24 mouse cellular contexts compared by ENCODE assay signal in genomic region chr19:40429169-40429568, GRCm38 (mm10).
DNase-seq lines count a peak whose midpoint lies in the region; ATAC-seq and TF ChIP-seq lines count a peak whose summit lies in the region.
"Had no signal": no experiment of that assay in that cellular context is flagged by ENCODE, and none has a peak within 500 bp of the region (broad histone marks: within the 10 kb centered on the region; RNA-seq: fewer than 3 reads in every experiment).

No protein-coding gene starts in this region.

- peaks cover 39% of the 10 kb centered on the region for H3K4me1 ChIP-seq in forebrain, embryonic 10.5 days
- peaks cover 32% of the 10 kb centered on the region for H3K4me1 ChIP-seq in forebrain, embryonic 15.5 days
- H3K4me1 ChIP-seq in heart, embryonic 12.5 days (replicated peaks): peaks cover 71% of the 10 kb centered on the region
- peaks cover 9% of the 10 kb centered on the region; the same call in 1 of the 2 replicates for H3K4me1 ChIP-seq in intestine, embryonic 15.5 days (replicated peaks)
- H3K4me1 ChIP-seq in intestine, embryonic 16.5 days (ENCODE audit: control insufficient read depth, insufficient read depth, low read length): peaks cover 7% of the 10 kb centered on the region; the same call in 1 of the 2 replicates

- TF ChIP-seq POLR2A in myocyte (IDR thresholded peaks at IDR 0.05; ENCODE audit: insufficient read length, low read depth): no peak

- peaks cover 8% of the 10 kb centered on the region for H3K79me2 ChIP-seq in myocyte (ENCODE audit: control insufficient read depth, insufficient read depth)

- 81% methylated on average over 3 of the region's 3 CpGs for WGBS in forebrain, embryonic 10.5 days
- 83% methylated on average over 3 of the region's 3 CpGs for WGBS in forebrain, embryonic 15.5 days
- 65% methylated on average over 3 of the region's 3 CpGs for WGBS in heart, embryonic 12.5 days
- WGBS in intestine, embryonic 15.5 days: 86% methylated on average over 3 of the region's 3 CpGs
- 83% methylated on average over 3 of the region's 3 CpGs for WGBS in intestine, embryonic 16.5 days

- no peak for ATAC-seq in forebrain, embryonic 15.5 days (replicated peaks)
- ATAC-seq in heart, embryonic 12.5 days (ENCODE audit: insufficient number of reproducible peaks, low FRiP score): no peak
- peak; percentile 3; the same call in 1 of the 2 replicates for ATAC-seq in intestine, embryonic 15.5 days
- no peak for ATAC-seq in intestine, embryonic 16.5 days
- ATAC-seq: forebrain, embryonic 14.5 days had no signal

- H3K36me3 ChIP-seq in forebrain, embryonic 10.5 days (replicated peaks): no peaks in the 10 kb centered on the region
- H3K36me3 ChIP-seq in forebrain, embryonic 15.5 days: no peaks in the 10 kb centered on the region
- H3K36me3 ChIP-seq in heart, embryonic 12.5 days: no peaks in the 10 kb centered on the region
- no peaks in the 10 kb centered on the region for H3K36me3 ChIP-seq in intestine, embryonic 15.5 days
- H3K36me3 ChIP-seq in intestine, embryonic 16.5 days (ENCODE audit: control insufficient read depth, insufficient read depth, low read length): no peaks in the 10 kb centered on the region
- no peaks in the 10 kb centered on the region for H3K36me3 ChIP-seq in myocyte (ENCODE audit: control insufficient read depth, insufficient read depth)
- H3K36me3 ChIP-seq: embryonic facial prominence, embryonic 12.5 days; hindbrain, embryonic 15.5 days; liver, embryonic 13.5 days; neural tube, embryonic 12.5 days had no signal

- no peaks in the 10 kb centered on the region for H3K27me3 ChIP-seq in forebrain, embryonic 10.5 days (ENCODE audit: poor library complexity, severe bottlenecking)
- no peaks in the 10 kb centered on the region for H3K27me3 ChIP-seq in forebrain, embryonic 15.5 days
- no peaks in the 10 kb centered on the region for H3K27me3 ChIP-seq in heart, embryonic 12.5 days (replicated peaks)
- no peaks in the 10 kb centered on the region for H3K27me3 ChIP-seq in intestine, embryonic 15.5 days (replicated peaks)
- no peaks in the 10 kb centered on the region for H3K27me3 ChIP-seq in intestine, embryonic 16.5 days (replicated peaks; ENCODE audit: control insufficient read depth, insufficient read depth, low read length)
- no peaks in the 10 kb centered on the region for H3K27me3 ChIP-seq in myocyte (ENCODE audit: control insufficient read depth, insufficient read depth, insufficient read length)
- H3K27me3 ChIP-seq: CH12.LX; embryonic facial prominence, embryonic 12.5 days; hindbrain, embryonic 15.5 days; liver, embryonic 13.5 days; neural tube, embryonic 12.5 days had no signal

- no peak overlapping the region for H3K4me2 ChIP-seq in forebrain, embryonic 15.5 days (replicated peaks)
- H3K4me2 ChIP-seq in heart, embryonic 12.5 days: no peak overlapping the region
- no peak overlapping the region for H3K4me2 ChIP-seq in intestine, embryonic 15.5 days (replicated peaks)
- H3K4me2 ChIP-seq in intestine, embryonic 16.5 days (ENCODE audit: low read depth, low read length): no peak overlapping the region
- H3K4me2 ChIP-seq in myocyte (ENCODE audit: low read depth): peak overlapping the region; percentile 48
- H3K4me2 ChIP-seq: embryonic facial prominence, embryonic 12.5 days; hindbrain, embryonic 15.5 days; liver, embryonic 13.5 days; lung, embryonic 14.5 days; neural tube, embryonic 12.5 days had no signal

- H3K9ac ChIP-seq in forebrain, embryonic 15.5 days (replicated peaks): no peak overlapping the region
- no peak overlapping the region for H3K9ac ChIP-seq in heart, embryonic 12.5 days
- H3K9ac ChIP-seq in intestine, embryonic 15.5 days: no peak overlapping the region
- H3K9ac ChIP-seq in intestine, embryonic 16.5 days (ENCODE audit: low read depth, low read length): no peak overlapping the region
- H3K9ac ChIP-seq: embryonic facial prominence, embryonic 12.5 days; hindbrain, embryonic 15.5 days; liver, embryonic 13.5 days; lung, embryonic 14.5 days; neural tube, embryonic 12.5 days had no signal

- no peaks in the 10 kb centered on the region for H3K9me3 ChIP-seq in forebrain, embryonic 10.5 days
- no peaks in the 10 kb centered on the region for H3K9me3 ChIP-seq in forebrain, embryonic 15.5 days
- H3K9me3 ChIP-seq in heart, embryonic 12.5 days (replicated peaks): no peaks in the 10 kb centered on the region
- no peaks in the 10 kb centered on the region for H3K9me3 ChIP-seq in intestine, embryonic 15.5 days
- no peaks in the 10 kb centered on the region for H3K9me3 ChIP-seq in intestine, embryonic 16.5 days (ENCODE audit: control insufficient read depth, low read length)
- H3K9me3 ChIP-seq: embryonic facial prominence, embryonic 12.5 days; G1E; hindbrain, embryonic 15.5 days; liver, embryonic 13.5 days; neural tube, embryonic 12.5 days had no signal

- H3K4me3 ChIP-seq in forebrain, embryonic 10.5 days: no peak overlapping the region
- H3K4me3 ChIP-seq in forebrain, embryonic 15.5 days: no peak overlapping the region
- no peak overlapping the region for H3K4me3 ChIP-seq in heart, embryonic 12.5 days
- H3K4me3 ChIP-seq in intestine, embryonic 15.5 days (replicated peaks): no peak overlapping the region
- H3K4me3 ChIP-seq in intestine, embryonic 16.5 days (ENCODE audit: low read length): no peak overlapping the region
- no peak overlapping the region for H3K4me3 ChIP-seq in myocyte
- H3K4me3 ChIP-seq: embryonic facial prominence, embryonic 12.5 days; hindbrain, embryonic 15.5 days; liver, embryonic 13.5 days; neural tube, embryonic 12.5 days had no signal

- H3ac ChIP-seq in myocyte (ENCODE audit: control insufficient read depth, insufficient read length): no peak overlapping the region

- peak overlapping the region; percentile 49; the same call in 1 of the 2 replicates for H3K27ac ChIP-seq in forebrain, embryonic 10.5 days
- H3K27ac ChIP-seq in forebrain, embryonic 15.5 days (replicated peaks): no peak overlapping the region
- H3K27ac ChIP-seq in heart, embryonic 12.5 days (ENCODE audit: poor library complexity, severe bottlenecking): 0 out of 2 replicates have a peak overlapping the region, but pooled peaks have one; percentile 10
- H3K27ac ChIP-seq in intestine, embryonic 15.5 days: no peak overlapping the region
- H3K27ac ChIP-seq in intestine, embryonic 16.5 days (ENCODE audit: low read length): no peak overlapping the region
- H3K27ac ChIP-seq: embryonic facial prominence, embryonic 12.5 days; hindbrain, embryonic 15.5 days; liver, embryonic 13.5 days; neural tube, embryonic 12.5 days had no signal

- DNase-seq in forebrain, embryonic 10.5 days (ENCODE audit: extremely low spot score, low spot score): no peak
- DNase-seq in heart, adult 9 months (ENCODE audit: low spot score in 2 of 2): no peak
- no peak for DNase-seq in adrenal gland, postnatal 14 days
- DNase-seq: adrenal gland, adult 2 months; cerebellum, adult 18-20 months; cerebellum, postnatal 14 days; gastrocnemius, postnatal 10 days; kidney, postnatal 25 days; liver, embryonic 13.5 days; lung, embryonic 14.5 days; lung, postnatal 36 days; midbrain, embryonic 14.5 days; right cerebral cortex, postnatal 14 days had no signal

TF ChIP-seq in myocyte, 11 proteins besides CTCF, POLR2A, EP300 and RAD21:
- TF ChIP-seq USF1 (IDR thresholded peaks at IDR 0.05; ENCODE audit: low read depth) (no peak), MYOG (IDR thresholded peaks at IDR 0.05; ENCODE audit: control insufficient read depth in 1 of 3, insufficient read depth in 1 of 3, insufficient read length in 2 of 3, low read depth in 2 of 3) (peak; percentile 18 to 83 (median 51)), E2F4 (IDR thresholded peaks at IDR 0.05; ENCODE audit: insufficient read depth) (no peak), MYOD1 (IDR thresholded peaks at IDR 0.05; ENCODE audit: control insufficient read depth in 1 of 3, insufficient read length in 2 of 3, low read depth in 2 of 3) (peak; percentile 79 to 97 (median 95)), REST (IDR thresholded peaks at IDR 0.05; ENCODE audit: insufficient read depth, insufficient read length) (no peak), TCF3 (IDR thresholded peaks at IDR 0.05; ENCODE audit: insufficient read length, low read depth) (peak; percentile 39), SRF (IDR thresholded peaks at IDR 0.05; ENCODE audit: control insufficient read depth, insufficient read length, low read depth) (peak; percentile 95), POLR2AphosphoS2 (IDR thresholded peaks at IDR 0.05; ENCODE audit: insufficient read length, low read depth) (no peak), CEBPB (IDR thresholded peaks at IDR 0.05; ENCODE audit: insufficient read depth, poor library complexity, severe bottlenecking) (peak; percentile 13; the same call in 1 of the 2 replicates), TCF12 (IDR thresholded peaks at IDR 0.05; ENCODE audit: insufficient read depth, poor library complexity, severe bottlenecking) (peak; percentile 3), MAX (IDR thresholded peaks at IDR 0.05; ENCODE audit: low read depth) (no peak)

Comparison
In these comparisons a context has a peak if more than half of its experiments do, and no peak if none do; other contexts are left out.
1. H3K27ac ChIP-seq: peak in forebrain, embryonic 10.5 days (single experiment) and heart, embryonic 12.5 days (single experiment); none in forebrain, embryonic 15.5 days (single experiment), intestine, embryonic 15.5 days (single experiment) and intestine, embryonic 16.5 days (single experiment).